Mouse (Mus musculus) forebrain, embryonic 13.5 days (tissue): ENCODE data around the gene Mrpl36. TPM values are rescaled to one million over a fixed set of nuclear protein-coding genes. Genes with fewer than 3 reads are reported as not detected.

Source experiments
- ATAC-seq: fragments of 200-750 bp; cut with Nextera tagmentation; 2 replicates; pipeline ENCODE4 v1.8.0; 2017
- H3K27ac ChIP-seq: fragments of 300-500 bp; sonication (generic); 2 replicates; pipeline ENCODE4 v1.5.1; 2015; ENCODE audit warnings: inconsistent platforms, mild to moderate bottlenecking, moderate library complexity
- H3K27me3 ChIP-seq: fragments of 300-500 bp; sonication (generic); 2 replicates; pipeline ENCODE4 v1.6.1; 2015; ENCODE audit warnings: mild to moderate bottlenecking, inconsistent platforms
- H3K36me3 ChIP-seq: fragments of 300-500 bp; sonication (generic); 2 replicates; pipeline ENCODE4 v1.6.1; 2015; ENCODE audit warnings: mild to moderate bottlenecking, inconsistent platforms; ENCODE audit not compliant: poor library complexity, severe bottlenecking
- H3K4me1 ChIP-seq: fragments of 300-500 bp; sonication (generic); 2 replicates; pipeline ENCODE4 v1.6.1; 2015; ENCODE audit warnings: inconsistent platforms
- H3K4me2 ChIP-seq: fragments of 300-500 bp; sonication (generic); 2 replicates; pipeline ENCODE4 v1.6.1; 2015; ENCODE audit warnings: inconsistent platforms, mild to moderate bottlenecking, moderate library complexity
- H3K4me3 ChIP-seq: fragments of 300-500 bp; sonication (generic); 2 replicates; pipeline ENCODE4 v1.5.1; 2015; ENCODE audit warnings: mild to moderate bottlenecking, inconsistent platforms
- H3K9ac ChIP-seq: fragments of 300-500 bp; sonication (generic); 2 replicates; pipeline ENCODE4 v1.6.1; 2015; ENCODE audit warnings: mild to moderate bottlenecking, inconsistent platforms
- H3K9me3 ChIP-seq: fragments of 300-500 bp; sonication (generic); replicated peaks from 2 replicates; pipeline ENCODE4 v1.6.1; 2016; ENCODE audit warnings: inconsistent platforms
- WGBS: fragments of 180-500 bp; shearing (Covaris S2); methylation state at CpG from one replicate; pipeline ENCODE4 v1.1.7; 2015; 5-methylcytosine and 5-hydroxymethylcytosine counted together
- polyA plus RNA-seq: library from polyadenylated mRNA; unstranded; fragments of >200 nt; fragmentation: Nextera tagmentation; extraction: Ambion mirVana; gene quantifications from 2 replicates; pipeline ENCODE4 v1.2.1, GENCODE M21; 2015

The Mrpl36 gene
- polyA plus RNA-seq, 1 experiment from 2014 or later = 115 TPM

DNA sequence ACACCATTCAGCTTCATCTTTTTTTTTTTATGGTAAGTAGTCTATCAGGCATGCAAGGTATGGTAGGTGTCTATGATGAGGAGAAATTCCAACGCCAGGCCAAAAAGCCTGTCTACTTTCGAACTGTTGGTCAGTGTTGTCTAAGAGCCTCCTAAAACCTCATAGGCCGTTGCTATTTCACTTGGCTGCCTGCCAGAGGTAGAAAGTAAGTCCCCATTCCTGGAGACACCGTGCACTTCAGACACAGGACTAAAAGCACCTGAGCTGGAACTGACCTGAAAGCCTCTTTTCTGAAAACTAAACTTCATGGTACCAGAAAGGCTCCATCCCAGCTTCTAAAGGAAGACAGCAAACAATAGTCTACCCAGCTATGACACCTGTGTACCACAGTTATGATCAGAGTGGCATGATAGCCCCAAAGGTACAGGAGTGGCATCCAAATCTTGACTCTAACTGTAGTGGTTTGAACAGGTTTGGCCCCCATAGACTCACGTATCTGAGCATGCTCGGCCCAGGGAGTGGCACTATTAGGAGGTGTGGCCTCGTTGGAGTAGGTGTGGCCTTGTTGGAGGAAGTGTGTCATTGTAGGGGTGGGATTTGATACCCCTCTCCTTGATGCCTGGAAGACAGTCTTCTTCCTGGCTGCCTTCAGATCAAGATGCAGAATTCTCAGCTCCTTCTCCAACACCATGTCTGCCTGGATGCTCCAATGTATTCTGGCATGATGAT, 19.8 kb downstream of the Mrpl36 start:
- no peaks in the 10 kb centered on the region for H3K27me3 ChIP-seq
- H3K4me3 ChIP-seq = no peak overlapping the region
- no peaks in the 10 kb centered on the region for H3K9me3 ChIP-seq
- no peaks in the 10 kb centered on the region for H3K36me3 ChIP-seq
- no peak overlapping the region for H3K4me2 ChIP-seq
- ATAC-seq = no peak
- 93% methylated on average over 7 of the region's 7 CpGs for WGBS
- no peak overlapping the region for H3K9ac ChIP-seq
- no peaks in the 10 kb centered on the region for H3K4me1 ChIP-seq
- no peak overlapping the region for H3K27ac ChIP-seq

- no peak overlapping the region for H3K4me2 ChIP-seq
- H3K4me3 ChIP-seq = no peak overlapping the region
- no peak overlapping the region for H3K9ac ChIP-seq
- ATAC-seq = no peak
- no peaks in the 10 kb centered on the region for H3K27me3 ChIP-seq
- H3K27ac ChIP-seq = no peak overlapping the region
- no peaks in the 10 kb centered on the region for H3K9me3 ChIP-seq
- no peaks in the 10 kb centered on the region for H3K4me1 ChIP-seq
- 90% methylated on average over 9 of the region's 9 CpGs for WGBS
- H3K36me3 ChIP-seq = no peaks in the 10 kb centered on the region
Observed at GRCm38 (mm10) chr13:73350741-73351140, 22.4 kb downstream of the Mrpl36 start.

GRCm38 (mm10) chr13:73351910-73352309, 23.6 kb downstream of the Mrpl36 start:
- WGBS = 74% methylated on average over 3 of the region's 3 CpGs
- Histone ChIP-seq H3K4me2 (no peak overlapping the region), H3K27ac (no peak overlapping the region), H3K9ac (no peak overlapping the region), H3K9me3 (no peaks in the 10 kb centered on the region), H3K27me3 (no peaks in the 10 kb centered on the region), H3K4me1 (no peaks in the 10 kb centered on the region), H3K36me3 (no peaks in the 10 kb centered on the region), H3K4me3 (no peak overlapping the region)
- ATAC-seq = no peak

GRCm38 (mm10) chr13:73352491-73352890, 24.2 kb downstream of the Mrpl36 start:
- Histone ChIP-seq H3K27me3 (no peaks in the 10 kb centered on the region), H3K27ac (no peak overlapping the region), H3K36me3 (no peaks in the 10 kb centered on the region), H3K4me3 (no peak overlapping the region), H3K4me2 (no peak overlapping the region), H3K9me3 (no peaks in the 10 kb centered on the region), H3K4me1 (no peaks in the 10 kb centered on the region), H3K9ac (no peak overlapping the region)
- ATAC-seq = no peak

GRCm38 (mm10) chr13:73357106-73357505, 28.8 kb downstream of the Mrpl36 start:
- H3K27ac ChIP-seq = no peak overlapping the region
- H3K27me3 ChIP-seq = no peaks in the 10 kb centered on the region
- no peak overlapping the region for H3K4me3 ChIP-seq
- H3K9ac ChIP-seq = no peak overlapping the region
- H3K36me3 ChIP-seq = no peaks in the 10 kb centered on the region
- H3K4me2 ChIP-seq = no peak overlapping the region
- WGBS = 90% methylated on average over 3 of the region's 3 CpGs
- ATAC-seq = no peak
- H3K9me3 ChIP-seq = no peaks in the 10 kb centered on the region
- no peaks in the 10 kb centered on the region for H3K4me1 ChIP-seq

DNA sequence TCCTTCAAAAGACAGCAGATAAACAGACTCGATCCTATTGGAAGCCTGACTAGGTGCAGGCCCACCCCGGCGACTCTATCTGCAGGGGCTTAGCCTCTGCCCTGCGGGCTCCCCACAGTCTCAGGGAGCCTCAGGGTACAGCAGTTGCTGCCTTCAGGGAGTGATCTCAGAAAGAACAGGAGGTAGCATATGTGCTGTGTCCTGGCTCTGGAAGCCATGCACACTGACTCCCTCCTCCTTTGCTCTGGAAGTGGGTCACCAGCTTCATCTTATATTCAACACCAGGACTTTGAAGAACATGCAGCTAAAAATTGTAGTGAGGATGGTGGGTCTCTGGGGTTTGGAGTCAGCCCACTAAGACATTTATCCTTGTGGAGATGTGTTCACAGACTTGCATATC, 45.1 kb downstream of the Mrpl36 start:
- Histone ChIP-seq H3K4me2 (no peak overlapping the region), H3K36me3 (no peaks in the 10 kb centered on the region), H3K4me1 (no peaks in the 10 kb centered on the region), H3K9me3 (no peaks in the 10 kb centered on the region), H3K27ac (no peak overlapping the region), H3K4me3 (no peak overlapping the region), H3K9ac (no peak overlapping the region), H3K27me3 (no peaks in the 10 kb centered on the region)
- 74% methylated on average over 4 of the region's 4 CpGs for WGBS
- ATAC-seq = no peak

DNA sequence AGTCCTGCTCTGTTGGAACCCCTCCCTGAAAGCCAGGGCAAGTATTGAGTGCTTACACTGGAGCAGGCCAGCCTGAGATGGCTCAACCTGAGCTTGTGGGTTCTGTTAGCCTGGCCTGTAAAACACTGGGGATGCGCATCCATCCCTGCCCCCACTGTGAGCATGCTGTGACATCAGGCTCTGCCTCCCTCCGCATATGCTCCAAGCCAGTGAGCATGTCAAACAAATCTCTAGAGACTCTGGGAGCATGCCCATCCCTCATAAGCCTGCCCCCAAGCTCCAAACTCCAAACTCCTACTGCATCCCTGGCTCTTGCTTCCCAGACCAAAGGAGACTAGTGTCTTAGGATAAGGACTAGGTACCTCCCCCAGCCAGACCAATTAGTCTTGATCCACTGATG, 46.3 kb downstream of the Mrpl36 start:
- ATAC-seq = no peak
- WGBS = 75% methylated on average over 2 of the region's 2 CpGs

DNA sequence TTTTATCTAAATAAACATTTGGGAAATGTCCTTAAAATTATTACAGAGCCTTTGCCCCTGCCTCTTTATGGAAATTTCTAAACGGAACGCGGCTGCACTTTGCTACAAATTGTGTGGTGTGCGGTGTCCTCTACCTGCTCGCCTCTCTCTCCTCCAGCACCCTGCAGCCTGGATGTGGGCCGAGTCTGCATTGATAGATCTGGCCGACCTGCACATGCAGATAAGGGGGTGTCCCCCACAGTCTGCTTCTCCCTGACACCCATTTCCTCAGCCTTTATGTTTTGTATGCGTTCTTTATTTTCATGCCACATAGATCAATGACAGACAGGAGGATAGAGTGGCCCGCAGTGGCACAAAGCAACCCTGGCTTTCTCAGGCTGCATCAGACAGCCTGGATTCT, 49.3 kb downstream of the Mrpl36 start:
- Histone ChIP-seq H3K27me3 (no peaks in the 10 kb centered on the region), H3K9ac (no peak overlapping the region), H3K36me3 (no peaks in the 10 kb centered on the region), H3K27ac (no peak overlapping the region), H3K4me1 (no peaks in the 10 kb centered on the region), H3K4me3 (no peak overlapping the region), H3K9me3 (no peaks in the 10 kb centered on the region), H3K4me2 (no peak overlapping the region)
- ATAC-seq = no peak
- WGBS = 88% methylated on average over 9 of the region's 9 CpGs

More for the DNA sequence above, 46.3 kb downstream of the Mrpl36 start:
- no peaks in the 10 kb centered on the region for H3K36me3 ChIP-seq
- no peaks in the 10 kb centered on the region for H3K4me1 ChIP-seq
- H3K4me2 ChIP-seq = no peak overlapping the region
- no peak overlapping the region for H3K27ac ChIP-seq
- no peaks in the 10 kb centered on the region for H3K9me3 ChIP-seq
- H3K9ac ChIP-seq = no peak overlapping the region
- no peaks in the 10 kb centered on the region for H3K27me3 ChIP-seq
- no peak overlapping the region for H3K4me3 ChIP-seq

Other genes starting within 250 kb of the Mrpl36 start
- not detected in 2 replicates for gene Irx4, start 68.0 kb upstream of the Mrpl36 start, polyA plus RNA-seq
- gene Ndufs6, start within 50 bp of the Mrpl36 start, polyA plus RNA-seq = 386 and 392 TPM in 2 replicates
- 48.5 and 52.3 TPM in 2 replicates for gene Lpcat1, start 138.7 kb downstream of the Mrpl36 start, polyA plus RNA-seq
- gene Slc6a3, start 208.2 kb downstream of the Mrpl36 start, polyA plus RNA-seq = 0.04 and 0.11 TPM in 2 replicates